Mouse (Mus musculus) hindbrain, embryonic 16.5 days (tissue): ENCODE measurements around the gene Nxph3. TPM values are rescaled to one million over a fixed set of nuclear protein-coding genes. Genes with fewer than 3 reads are reported as not detected.

Experiments used
- polyA plus RNA-seq: library from polyadenylated mRNA; unstranded; fragments of >200 nt; fragmentation: Nextera tagmentation; extraction: Ambion mirVana; gene quantifications from 2 replicates; pipeline ENCODE4 v1.2.1, GENCODE M21; 2015

The Nxph3 gene
- polyA plus RNA-seq, 1 experiment from 2014 or later = 3.0 TPM

Other genes with a start within 250 kb of the Nxph3 start
- gene Kat7, start 204.3 kb downstream of the Nxph3 start, polyA plus RNA-seq = 61.5 and 67.2 TPM in 2 replicates
- 3.0 and 3.1 TPM in 2 replicates for gene Fam117a, start 177.6 kb downstream of the Nxph3 start, polyA plus RNA-seq
- 142 and 147 TPM in 2 replicates for gene Slc35b1, start 129.9 kb downstream of the Nxph3 start, polyA plus RNA-seq
- gene Spop, start 100.5 kb downstream of the Nxph3 start, polyA plus RNA-seq = 222 and 250 TPM in 2 replicates
- 41.7 and 59.8 TPM in 2 replicates for gene Ngfr, start 73.2 kb upstream of the Nxph3 start, polyA plus RNA-seq
- gene Phb, start 152.4 kb upstream of the Nxph3 start, polyA plus RNA-seq = 189 and 198 TPM in 2 replicates
- gene Zfp652, start 198.1 kb upstream of the Nxph3 start, polyA plus RNA-seq = 21.7 and 23.2 TPM in 2 replicates
- gene B130006D01Rik, start 209.0 kb upstream of the Nxph3 start, polyA plus RNA-seq = 0.95 and 1.2 TPM in 2 replicates